Mouse (Mus musculus): ENCODE results near the gene Cnksr3. TPM values are rescaled to one million over a fixed set of nuclear protein-coding genes. Genes with fewer than 3 reads are reported as not detected.

Cnksr3 gene
- polyA plus RNA-seq, 1 experiment from 2014 or later = 7.3 TPM

GRCm38 (mm10) chr10:7138049-7138448, 74.0 kb downstream of the Cnksr3 start:
- Histone ChIP-seq H3K27me3 (no peaks in the 10 kb centered on the region), H3K4me1 (no peaks in the 10 kb centered on the region), H3K9ac (replicated peaks) (no peak overlapping the region), H3K36me3 (peaks cover under 1% of the 10 kb centered on the region), H3K4me3 (no peak overlapping the region), H3K4me2 (replicated peaks) (no peak overlapping the region), H3K27ac (replicated peaks) (no peak overlapping the region), H3K9me3 (no peaks in the 10 kb centered on the region)
- 95% methylated on average over 12 of the region's 12 CpGs for WGBS
- ATAC-seq (ENCODE audit: low FRiP score, low read depth) = no peak

- ATAC-seq (ENCODE audit: low FRiP score, low read depth) = no peak
- Histone ChIP-seq H3K27ac (replicated peaks) (no peak overlapping the region), H3K9me3 (no peaks in the 10 kb centered on the region), H3K4me3 (no peak overlapping the region), H3K27me3 (no peaks in the 10 kb centered on the region), H3K36me3 (peaks cover 14% of the 10 kb centered on the region), H3K9ac (replicated peaks) (no peak overlapping the region), H3K4me2 (replicated peaks) (no peak overlapping the region), H3K4me1 (no peaks in the 10 kb centered on the region)
- WGBS = 95% methylated on average over 2 of the region's 2 CpGs
Observed at GRCm38 (mm10) chr10:7135751-7136150, 76.3 kb downstream of the Cnksr3 start.

- no peaks in the 10 kb centered on the region for H3K9me3 ChIP-seq
- H3K4me2 ChIP-seq (replicated peaks) = no peak overlapping the region
- H3K4me1 ChIP-seq = no peaks in the 10 kb centered on the region
- H3K9ac ChIP-seq (replicated peaks) = no peak overlapping the region
- 92% methylated on average over 5 of the region's 5 CpGs for WGBS
- no peak overlapping the region for H3K27ac ChIP-seq (replicated peaks)
- no peak overlapping the region for H3K4me3 ChIP-seq
- H3K36me3 ChIP-seq = peaks cover 16% of the 10 kb centered on the region
- H3K27me3 ChIP-seq = no peaks in the 10 kb centered on the region
- no peak for ATAC-seq (ENCODE audit: low FRiP score, low read depth)
Observed at GRCm38 (mm10) chr10:7133005-7133404, 79.0 kb downstream of the Cnksr3 start.

- Histone ChIP-seq H3K36me3 (peaks cover 16% of the 10 kb centered on the region; the same call in 1 of the 2 replicates), H3K4me2 (replicated peaks) (no peak overlapping the region), H3K4me1 (no peaks in the 10 kb centered on the region), H3K27ac (replicated peaks) (no peak overlapping the region), H3K9ac (replicated peaks) (no peak overlapping the region), H3K9me3 (no peaks in the 10 kb centered on the region), H3K27me3 (no peaks in the 10 kb centered on the region), H3K4me3 (no peak overlapping the region)
- 94% methylated on average over 3 of the region's 3 CpGs for WGBS
- no peak for ATAC-seq (ENCODE audit: low FRiP score, low read depth)
Observed at GRCm38 (mm10) chr10:7131441-7131840, 80.6 kb downstream of the Cnksr3 start.

- 92% methylated on average over 9 of the region's 9 CpGs for WGBS
- H3K27me3 ChIP-seq = no peaks in the 10 kb centered on the region
- H3K4me1 ChIP-seq = no peaks in the 10 kb centered on the region
- H3K36me3 ChIP-seq = peaks cover 18% of the 10 kb centered on the region; the same call in 1 of the 2 replicates
- no peak overlapping the region for H3K4me2 ChIP-seq (replicated peaks)
- no peak overlapping the region for H3K4me3 ChIP-seq
- no peak overlapping the region for H3K27ac ChIP-seq (replicated peaks)
- ATAC-seq (ENCODE audit: low FRiP score, low read depth) = no peak
- H3K9me3 ChIP-seq = no peaks in the 10 kb centered on the region
- no peak overlapping the region for H3K9ac ChIP-seq (replicated peaks)
Observed at GRCm38 (mm10) chr10:7127828-7128227, 84.2 kb downstream of the Cnksr3 start.

- Histone ChIP-seq H3K27me3 (no peaks in the 10 kb centered on the region), H3K27ac (replicated peaks) (no peak overlapping the region), H3K9me3 (no peaks in the 10 kb centered on the region), H3K4me3 (no peak overlapping the region), H3K36me3 (0 out of 2 replicates have a peak, but pooled peaks cover 13% of the 10 kb centered on the region), H3K4me2 (replicated peaks) (no peak overlapping the region), H3K4me1 (no peaks in the 10 kb centered on the region), H3K9ac (replicated peaks) (no peak overlapping the region)
- no peak for ATAC-seq (ENCODE audit: low FRiP score, low read depth)
- WGBS = 94% methylated on average over 12 of the region's 12 CpGs
Observed at GRCm38 (mm10) chr10:7126882-7127281, 85.2 kb downstream of the Cnksr3 start.

GRCm38 (mm10) chr10:7126287-7126686, 85.8 kb downstream of the Cnksr3 start:
- ATAC-seq (ENCODE audit: low FRiP score, low read depth) = no peak
- Histone ChIP-seq H3K36me3 (0 out of 2 replicates have a peak, but pooled peaks cover 7% of the 10 kb centered on the region), H3K4me2 (replicated peaks) (no peak overlapping the region), H3K27ac (replicated peaks) (no peak overlapping the region), H3K9me3 (no peaks in the 10 kb centered on the region), H3K9ac (replicated peaks) (no peak overlapping the region), H3K4me3 (no peak overlapping the region), H3K27me3 (no peaks in the 10 kb centered on the region), H3K4me1 (no peaks in the 10 kb centered on the region)
- WGBS = 79% methylated on average over 7 of the region's 7 CpGs

- Histone ChIP-seq H3K9me3 (no peaks in the 10 kb centered on the region), H3K36me3 (peaks cover 13% of the 10 kb centered on the region; the same call in 1 of the 2 replicates), H3K27ac (replicated peaks) (no peak overlapping the region), H3K4me1 (no peaks in the 10 kb centered on the region), H3K27me3 (no peaks in the 10 kb centered on the region), H3K4me3 (no peak overlapping the region), H3K4me2 (replicated peaks) (no peak overlapping the region), H3K9ac (replicated peaks) (no peak overlapping the region)
- WGBS = 76% methylated on average over 7 of the region's 7 CpGs
- no peak for ATAC-seq (ENCODE audit: low FRiP score, low read depth)
Observed at GRCm38 (mm10) chr10:7124993-7125392, 87.0 kb downstream of the Cnksr3 start.

GRCm38 (mm10) chr10:7122294-7122693, 89.7 kb downstream of the Cnksr3 start:
- Histone ChIP-seq H3K4me1 (no peaks in the 10 kb centered on the region), H3K36me3 (peaks cover 18% of the 10 kb centered on the region; the same call in 1 of the 2 replicates), H3K9ac (replicated peaks) (no peak overlapping the region), H3K4me2 (replicated peaks) (no peak overlapping the region), H3K27me3 (no peaks in the 10 kb centered on the region), H3K4me3 (no peak overlapping the region), H3K27ac (replicated peaks) (no peak overlapping the region), H3K9me3 (no peaks in the 10 kb centered on the region)
- WGBS = 84% methylated on average over 4 of the region's 4 CpGs
- no peak for ATAC-seq (ENCODE audit: low FRiP score, low read depth)

- 93% methylated on average over 13 of the region's 13 CpGs for WGBS
- Histone ChIP-seq H3K27ac (replicated peaks) (no peak overlapping the region), H3K27me3 (no peaks in the 10 kb centered on the region), H3K9me3 (no peaks in the 10 kb centered on the region), H3K36me3 (peaks cover 18% of the 10 kb centered on the region; the same call in 1 of the 2 replicates), H3K9ac (replicated peaks) (no peak overlapping the region), H3K4me1 (no peaks in the 10 kb centered on the region), H3K4me3 (no peak overlapping the region), H3K4me2 (replicated peaks) (no peak overlapping the region)
- no peak for ATAC-seq (ENCODE audit: low FRiP score, low read depth)
Observed at GRCm38 (mm10) chr10:7120206-7120605, 91.8 kb downstream of the Cnksr3 start.

- no peak for ATAC-seq (ENCODE audit: low FRiP score, low read depth)
- H3K36me3 ChIP-seq = peaks cover 13% of the 10 kb centered on the region; the same call in 1 of the 2 replicates
- H3K4me3 ChIP-seq = no peak overlapping the region
- H3K27ac ChIP-seq (replicated peaks) = no peak overlapping the region
- H3K9me3 ChIP-seq = no peaks in the 10 kb centered on the region
- H3K4me2 ChIP-seq (replicated peaks) = no peak overlapping the region
- H3K4me1 ChIP-seq = no peaks in the 10 kb centered on the region
- 89% methylated on average over 10 of the region's 10 CpGs for WGBS
- H3K9ac ChIP-seq (replicated peaks) = no peak overlapping the region
- H3K27me3 ChIP-seq = no peaks in the 10 kb centered on the region
Observed at GRCm38 (mm10) chr10:7118258-7119077, 93.6 kb downstream of the Cnksr3 start.

- 89% methylated on average over 7 of the region's 7 CpGs for WGBS
- no peak for ATAC-seq (ENCODE audit: low FRiP score, low read depth)
Observed at GRCm38 (mm10) chr10:7117785-7118184, 94.3 kb downstream of the Cnksr3 start.

More at GRCm38 (mm10) chr10:7117785-7118184, 94.3 kb downstream of the Cnksr3 start:
- Histone ChIP-seq H3K27ac (replicated peaks) (no peak overlapping the region), H3K4me1 (no peaks in the 10 kb centered on the region), H3K27me3 (no peaks in the 10 kb centered on the region), H3K4me2 (replicated peaks) (no peak overlapping the region), H3K4me3 (no peak overlapping the region), H3K9me3 (no peaks in the 10 kb centered on the region), H3K36me3 (peaks cover 13% of the 10 kb centered on the region; the same call in 1 of the 2 replicates), H3K9ac (replicated peaks) (no peak overlapping the region)

Measured in midbrain, embryonic 12.5 days (tissue).